Mouse (Mus musculus) thymus, postnatal 0 days (tissue): ENCODE measurements around the gene Gm10134. TPM values are rescaled to one million over a fixed set of nuclear protein-coding genes. Genes with fewer than 3 reads are reported as not detected.

ENCODE experiments used
- polyA plus RNA-seq: library from polyadenylated mRNA; unstranded; fragments of >200 nt; fragmentation: Nextera tagmentation; extraction: Ambion mirVana; gene quantifications from 2 replicates; pipeline ENCODE4 v1.2.1, GENCODE M21; 2015

Gm10134 gene
- polyA plus RNA-seq, 1 experiment from 2014 or later = 2.6 TPM

Other genes starting within 250 kb of the Gm10134 start
- gene Ppp1r26, start 59.3 kb upstream of the Gm10134 start, polyA plus RNA-seq = 0.16 and 0.24 TPM in 2 replicates
- gene 1700007K13Rik, start 39.8 kb upstream of the Gm10134 start, polyA plus RNA-seq = 0.57 and 1.3 TPM in 2 replicates
- 34.4 and 39.5 TPM in 2 replicates for gene Mrps2, start 38.0 kb upstream of the Gm10134 start, polyA plus RNA-seq
- gene Gbgt1, start 9.2 kb upstream of the Gm10134 start, polyA plus RNA-seq = 0.35 and 0.88 TPM in 2 replicates
- 13.3 and 15.7 TPM in 2 replicates for gene Ralgds, start 7.0 kb downstream of the Gm10134 start, polyA plus RNA-seq
- 0.44 and 0.50 TPM in 2 replicates for gene Cel, start 57.3 kb downstream of the Gm10134 start, polyA plus RNA-seq
- 18.8 and 20.7 TPM in 2 replicates for gene Gtf3c5, start 77.7 kb downstream of the Gm10134 start, polyA plus RNA-seq
- gene Gfi1b, start 115.9 kb downstream of the Gm10134 start, polyA plus RNA-seq = 1.1 and 1.8 TPM in 2 replicates
- 8.0 and 10.8 TPM in 2 replicates for gene Tsc1, start 135.1 kb downstream of the Gm10134 start, polyA plus RNA-seq
- 1.9 and 3.2 TPM in 2 replicates for gene Spaca9, start 193.6 kb downstream of the Gm10134 start, polyA plus RNA-seq
- 0.90 and 1.0 TPM in 2 replicates for gene Ak8, start 194.1 kb downstream of the Gm10134 start, polyA plus RNA-seq